Mouse (Mus musculus) stomach, embryonic 16.5 days (tissue): ENCODE data around the gene Ppm1l. TPM values are rescaled to one million over a fixed set of nuclear protein-coding genes. Genes with fewer than 3 reads are reported as not detected.

ENCODE experiments used
- ATAC-seq: fragments of 200-750 bp; cut with Nextera tagmentation; 2 replicates; pipeline ENCODE4 v1.8.0; 2017; ENCODE audit warnings: moderate number of reproducible peaks, moderate TSS enrichment; ENCODE audit not compliant: insufficient read depth, low FRiP score
- H3K27ac ChIP-seq: fragments of 300-500 bp; sonication (generic); 2 replicates; pipeline ENCODE4 v1.5.1; 2014; ENCODE audit warnings: low read length
- H3K27me3 ChIP-seq: fragments of 300-500 bp; sonication (generic); 2 replicates; pipeline ENCODE4 v1.6.1; 2014; ENCODE audit warnings: low read length, control low read depth, mixed read lengths; ENCODE audit not compliant: control insufficient read depth, insufficient read depth
- H3K36me3 ChIP-seq: fragments of 300-500 bp; sonication (generic); 2 replicates; pipeline ENCODE4 v1.6.1; 2014; ENCODE audit warnings: low read length; ENCODE audit not compliant: control insufficient read depth, insufficient read depth
- H3K4me1 ChIP-seq: fragments of 300-500 bp; sonication (generic); 2 replicates; pipeline ENCODE4 v1.6.1; 2014; ENCODE audit warnings: low read length, control low read depth, mixed read lengths; ENCODE audit not compliant: control insufficient read depth, insufficient read depth
- H3K4me2 ChIP-seq: fragments of 300-500 bp; sonication (generic); 2 replicates; pipeline ENCODE4 v1.6.1; 2014; ENCODE audit warnings: low read depth, low read length, mixed read lengths
- H3K4me3 ChIP-seq: fragments of 300-500 bp; sonication (generic); replicated peaks from 2 replicates; pipeline ENCODE4 v1.5.1; 2014; ENCODE audit warnings: mild to moderate bottlenecking, low read length
- H3K9ac ChIP-seq: fragments of 300-500 bp; sonication (generic); 2 replicates; pipeline ENCODE4 v1.6.1; 2014; ENCODE audit warnings: low read length
- H3K9me3 ChIP-seq: fragments of 300-500 bp; sonication (generic); replicated peaks from 2 replicates; pipeline ENCODE4 v1.6.1; 2016; ENCODE audit warnings: low read length, control low read depth; ENCODE audit not compliant: control insufficient read depth
- WGBS: fragments of 180-500 bp; shearing (Covaris S2); extraction: QIAGEN DNeasy Blood & Tissue Kit; methylation state at CpG from one replicate; pipeline ENCODE4 v1.1.7; 2014; 5-methylcytosine and 5-hydroxymethylcytosine counted together
- polyA plus RNA-seq: library from polyadenylated mRNA; unstranded; fragments of >200 nt; fragmentation: Nextera tagmentation; extraction: Ambion mirVana; gene quantifications from 2 replicates; pipeline ENCODE4 v1.2.1, GENCODE M21; 2015

Gene Ppm1l
- 7.3 and 7.4 TPM in 2 replicates for polyA plus RNA-seq

DNA sequence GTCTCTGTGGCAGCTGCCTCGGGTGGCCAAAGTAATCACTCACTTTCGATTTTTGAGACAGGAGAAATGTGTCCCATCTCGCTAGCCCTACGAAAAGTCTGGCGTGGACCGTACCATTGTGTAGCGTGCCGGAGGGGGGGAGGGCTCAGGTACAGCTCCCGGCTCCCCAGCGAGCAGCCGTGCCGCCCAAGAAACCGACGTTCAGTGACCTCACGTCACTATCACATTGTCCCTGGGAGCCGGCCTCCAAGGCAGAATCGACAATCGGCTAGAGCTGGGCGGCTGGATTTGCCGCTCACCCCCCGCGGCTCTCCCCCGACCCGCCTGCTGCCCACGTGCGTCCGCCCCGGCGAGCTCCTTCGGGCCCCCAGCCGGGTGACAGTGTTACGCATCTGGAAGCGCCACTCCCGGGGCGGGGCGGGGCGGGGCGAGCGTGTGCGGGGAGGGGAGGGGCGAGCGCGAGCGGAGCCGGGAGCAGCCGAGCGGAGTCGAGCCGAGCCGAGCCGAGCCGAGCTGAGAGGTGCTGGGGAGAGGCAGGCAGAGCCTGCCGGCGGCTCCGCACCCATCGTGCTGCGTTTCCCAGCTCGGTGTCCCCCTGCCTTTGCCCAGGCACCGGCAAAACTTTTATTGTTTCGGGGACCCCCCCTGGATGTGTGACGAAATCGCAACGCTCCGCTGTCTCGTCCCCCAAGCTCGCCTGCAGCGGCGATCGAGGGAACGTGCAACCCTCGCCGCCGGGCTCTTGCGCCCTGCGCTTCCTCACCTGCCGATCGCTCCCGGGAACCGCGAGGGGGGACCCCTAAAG lies at the start of gene Ppm1l:
Gene Ppm1l, plus strand, starts transcription at position 471 of the 805 bp plus-strand sequence.
- Histone ChIP-seq H3K4me3 (peak within 1 kb of the TSS; percentile 62), H3K4me1 (peaks cover 26% of the 10 kb centered on the region), H3K27ac (peak within 1 kb of the TSS; percentile 83), H3K27me3 (no peaks in the 10 kb centered on the region; the same call in 1 of the 2 replicates), H3K9ac (peak within 1 kb of the TSS; percentile 85), H3K9me3 (no peaks in the 10 kb centered on the region), H3K4me2 (peak within 1 kb of the TSS; percentile 73), H3K36me3 (no peaks in the 10 kb centered on the region)
- ATAC-seq: peak; percentile 97
- WGBS: under 1% methylated on average over 75 of the region's 80 CpGs

DNA sequence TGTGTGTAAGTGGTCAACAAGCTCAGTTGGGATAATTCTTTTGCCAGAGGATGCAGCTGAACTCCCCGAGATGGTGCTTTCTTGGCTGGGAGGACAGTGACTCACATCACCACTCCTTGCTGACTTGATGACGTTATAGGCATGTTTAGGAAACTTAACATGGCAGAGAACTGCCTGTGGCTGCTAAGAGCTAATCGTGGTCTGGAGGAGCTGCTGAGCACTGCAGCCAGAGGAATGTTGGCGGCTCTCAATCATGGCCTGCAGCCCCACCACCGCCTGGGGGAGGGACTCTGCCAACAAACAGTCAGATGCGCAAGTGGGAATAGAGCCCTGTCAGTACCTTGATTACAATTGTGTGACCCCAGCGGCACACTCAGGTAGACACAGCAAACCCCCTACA lies 44.8 kb upstream of the Ppm1l start:
- H3K4me1 ChIP-seq: no peaks in the 10 kb centered on the region
- 57% methylated on average over 7 of the region's 7 CpGs for WGBS
- no peak for ATAC-seq
- no peak overlapping the region for H3K27ac ChIP-seq
- no peaks in the 10 kb centered on the region for H3K9me3 ChIP-seq
- no peak overlapping the region for H3K9ac ChIP-seq
- H3K4me3 ChIP-seq: no peak overlapping the region
- H3K4me2 ChIP-seq: no peak overlapping the region
- H3K36me3 ChIP-seq: no peaks in the 10 kb centered on the region
- H3K27me3 ChIP-seq: no peaks in the 10 kb centered on the region

DNA sequence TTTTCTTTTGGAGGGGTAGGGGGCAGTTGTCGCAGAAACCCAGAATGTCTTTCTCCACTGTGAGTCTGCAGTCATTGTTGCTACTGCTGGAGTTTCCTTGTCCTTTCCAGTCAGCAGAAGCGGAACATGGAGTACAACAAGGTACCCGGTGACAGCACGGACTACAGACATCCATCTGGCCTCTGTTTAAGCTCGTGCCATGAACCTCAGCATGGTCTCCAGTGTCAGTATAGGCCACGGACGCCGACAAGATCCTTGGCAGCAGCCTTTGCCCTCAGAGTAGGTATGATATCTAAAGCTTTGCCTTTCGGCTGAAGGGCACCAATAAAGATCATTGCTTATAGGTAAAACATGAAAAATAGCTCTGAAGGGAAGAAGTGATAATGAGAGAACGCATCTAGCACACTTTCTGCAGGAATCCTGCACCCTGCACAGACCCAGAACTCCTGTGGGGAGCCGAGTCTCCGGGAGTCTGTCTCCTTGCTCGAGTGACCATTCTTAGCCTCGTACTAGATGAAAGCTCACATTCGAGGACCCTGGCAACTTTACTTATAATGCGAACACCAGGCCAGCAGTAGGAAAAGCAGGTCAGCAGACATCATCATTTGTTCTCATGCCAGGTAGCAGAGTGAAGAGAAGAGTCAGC lies 42.5 kb upstream of the Ppm1l start:
- Histone ChIP-seq H3K9ac (no peak overlapping the region), H3K4me3 (no peak overlapping the region), H3K4me1 (no peaks in the 10 kb centered on the region), H3K9me3 (no peaks in the 10 kb centered on the region), H3K27ac (no peak overlapping the region), H3K27me3 (no peaks in the 10 kb centered on the region), H3K36me3 (no peaks in the 10 kb centered on the region), H3K4me2 (no peak overlapping the region)
- WGBS: 85% methylated on average over 16 of the region's 16 CpGs
- ATAC-seq: no peak

DNA sequence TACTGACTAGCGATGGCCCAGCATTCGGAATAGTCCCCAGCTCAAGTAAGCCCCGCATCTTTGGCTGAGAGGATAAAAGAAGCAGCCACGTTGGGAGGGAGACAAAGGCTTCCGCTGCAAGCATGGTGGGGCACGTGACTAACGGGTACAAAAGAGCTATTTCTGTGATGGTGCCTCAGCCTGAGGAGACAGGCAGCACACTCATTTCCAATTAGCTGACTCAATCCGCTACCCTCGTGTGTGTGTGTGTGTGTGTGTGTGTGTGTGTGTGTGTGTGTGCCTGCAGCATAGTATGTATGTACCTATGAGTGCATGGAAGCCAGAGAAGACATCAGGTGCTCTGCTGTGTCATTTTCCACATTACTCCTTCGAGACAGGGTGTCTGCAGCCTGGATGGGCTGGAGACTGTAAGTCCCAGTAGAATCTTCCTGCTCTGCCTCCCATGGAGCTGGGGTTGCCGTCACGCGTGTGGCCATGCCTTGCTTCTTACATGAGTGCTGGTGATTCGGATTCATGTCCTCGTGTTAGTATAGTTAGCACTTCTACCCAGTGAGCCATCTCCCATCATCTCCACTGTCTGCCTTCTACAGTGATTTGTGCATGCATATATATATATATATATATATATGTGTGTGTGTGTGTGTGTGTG lies 41.9 kb upstream of the Ppm1l start:
- Histone ChIP-seq H3K9me3 (no peaks in the 10 kb centered on the region), H3K27me3 (no peaks in the 10 kb centered on the region), H3K4me3 (no peak overlapping the region), H3K27ac (no peak overlapping the region), H3K36me3 (no peaks in the 10 kb centered on the region), H3K4me2 (no peak overlapping the region), H3K9ac (no peak overlapping the region), H3K4me1 (no peaks in the 10 kb centered on the region)
- no peak for ATAC-seq
- 87% methylated on average over 15 of the region's 15 CpGs for WGBS

DNA sequence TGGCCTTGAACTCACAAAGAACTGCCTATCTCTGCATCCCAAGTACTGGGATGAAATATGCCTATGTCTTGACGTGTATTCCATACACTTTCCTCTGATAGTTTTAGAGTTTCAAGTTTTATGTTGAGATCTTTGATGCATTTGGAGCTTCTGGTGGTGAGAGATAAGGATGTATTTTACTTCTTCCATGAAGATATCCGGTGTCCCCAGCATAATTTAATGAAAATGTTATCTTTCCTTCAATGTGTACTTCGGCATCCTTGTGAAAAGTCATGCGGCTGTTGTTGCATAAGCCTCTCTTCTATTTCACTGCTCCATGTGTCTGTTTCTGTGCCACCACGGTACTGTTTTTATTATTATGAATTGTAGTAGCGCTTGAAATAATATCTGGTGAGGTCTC lies 38.0 kb upstream of the Ppm1l start:
- WGBS: 85% methylated on average over 6 of the region's 6 CpGs
- H3K4me3 ChIP-seq: no peak overlapping the region
- no peak overlapping the region for H3K27ac ChIP-seq
- no peak overlapping the region for H3K9ac ChIP-seq
- ATAC-seq: no peak
- H3K9me3 ChIP-seq: no peaks in the 10 kb centered on the region
- H3K4me2 ChIP-seq: no peak overlapping the region
- H3K4me1 ChIP-seq: no peaks in the 10 kb centered on the region
- no peaks in the 10 kb centered on the region for H3K27me3 ChIP-seq
- H3K36me3 ChIP-seq: no peaks in the 10 kb centered on the region

DNA sequence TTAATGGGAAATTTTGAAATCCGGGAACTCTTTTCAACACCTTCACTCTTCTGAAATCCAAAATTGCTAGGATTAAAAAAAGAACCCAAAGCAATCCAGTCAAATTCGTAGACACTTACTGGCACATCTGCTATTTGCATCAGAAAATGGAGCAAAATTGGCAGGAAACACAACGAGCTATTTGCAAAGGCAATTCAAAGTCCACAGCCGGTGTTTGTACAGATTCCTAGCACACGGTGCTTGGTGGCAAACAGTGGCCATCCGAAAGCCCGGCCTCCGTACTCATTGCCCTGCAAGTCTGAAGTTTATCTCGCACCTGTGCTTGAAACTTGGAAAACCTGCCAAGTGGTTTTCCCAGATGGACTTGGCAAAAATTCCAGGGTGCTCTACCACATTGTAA lies 34.3 kb upstream of the Ppm1l start:
- 36% methylated on average over 9 of the region's 9 CpGs for WGBS

DNA sequence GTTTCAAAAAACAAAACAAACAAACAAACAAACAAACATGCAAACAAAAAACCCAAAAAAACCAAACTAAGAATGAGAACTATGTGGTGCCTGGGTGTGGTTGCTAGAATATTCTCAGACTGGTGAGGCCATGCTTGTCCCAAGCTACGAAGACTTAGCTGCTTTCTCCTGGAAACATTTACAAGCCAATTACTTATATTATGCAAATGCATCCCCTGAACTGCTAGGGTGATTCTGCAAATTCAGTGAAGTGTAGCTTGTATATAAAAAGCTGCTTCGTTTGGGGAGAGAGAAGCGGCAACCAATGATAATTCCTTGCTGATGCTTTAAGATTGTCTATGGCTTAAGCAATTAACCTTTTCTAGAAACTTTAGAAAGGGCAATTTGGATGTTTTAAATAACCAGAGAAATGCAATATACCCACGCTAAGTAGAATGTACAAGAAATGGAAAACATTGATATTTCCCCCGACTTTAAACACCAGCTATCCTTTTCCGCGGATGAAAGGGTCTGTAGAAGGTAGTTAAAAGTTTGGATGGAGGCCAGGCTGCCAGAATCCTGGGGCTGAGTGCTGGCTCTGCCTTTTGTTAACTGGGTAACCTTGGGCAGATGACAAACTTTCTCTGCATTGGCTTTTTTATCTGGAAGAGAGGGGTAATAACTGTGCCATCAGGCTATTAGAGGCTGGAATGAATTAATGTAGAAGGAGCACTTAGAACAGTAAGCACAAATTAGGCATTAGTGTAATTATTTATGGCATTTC lies 33.4 kb upstream of the Ppm1l start:
- H3K9me3 ChIP-seq: no peaks in the 10 kb centered on the region
- H3K4me3 ChIP-seq: no peak overlapping the region
- 57% methylated on average over 7 of the region's 7 CpGs for WGBS
- H3K27ac ChIP-seq: no peak overlapping the region
- H3K9ac ChIP-seq: no peak overlapping the region
- H3K4me1 ChIP-seq: no peaks in the 10 kb centered on the region
- no peaks in the 10 kb centered on the region for H3K36me3 ChIP-seq
- H3K27me3 ChIP-seq: no peaks in the 10 kb centered on the region
- no peak for ATAC-seq
- H3K4me2 ChIP-seq: no peak overlapping the region

More for the DNA sequence above, 34.3 kb upstream of the Ppm1l start:
- Histone ChIP-seq H3K4me3 (no peak overlapping the region), H3K27me3 (no peaks in the 10 kb centered on the region), H3K4me1 (no peaks in the 10 kb centered on the region), H3K9me3 (no peaks in the 10 kb centered on the region), H3K4me2 (no peak overlapping the region), H3K27ac (no peak overlapping the region), H3K36me3 (no peaks in the 10 kb centered on the region), H3K9ac (no peak overlapping the region)
- ATAC-seq: no peak

DNA sequence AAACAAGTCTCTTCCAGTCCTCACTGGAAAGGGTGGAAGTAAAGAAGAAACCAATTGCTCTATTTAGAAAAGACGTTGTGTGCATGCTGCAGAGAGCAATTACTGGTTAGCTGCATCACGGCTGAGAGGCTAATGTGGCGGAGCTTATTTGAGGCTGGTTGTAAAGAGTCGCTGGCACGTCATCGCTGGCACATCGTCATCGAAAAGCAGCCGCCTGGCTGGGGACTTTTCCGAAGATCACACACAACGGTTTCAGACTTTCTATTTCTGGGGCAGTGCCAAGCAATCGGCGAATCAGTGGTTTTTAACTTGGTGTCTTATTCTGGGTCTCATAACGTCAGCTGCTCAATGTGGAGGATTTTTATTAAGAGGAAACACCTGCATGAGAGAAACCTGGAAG lies 26.8 kb upstream of the Ppm1l start:
- no peaks in the 10 kb centered on the region for H3K27me3 ChIP-seq

More for the DNA sequence above, 26.8 kb upstream of the Ppm1l start:
- Histone ChIP-seq H3K4me1 (no peaks in the 10 kb centered on the region), H3K36me3 (no peaks in the 10 kb centered on the region), H3K4me2 (no peak overlapping the region), H3K27ac (no peak overlapping the region), H3K9me3 (no peaks in the 10 kb centered on the region), H3K9ac (no peak overlapping the region), H3K4me3 (no peak overlapping the region)
- 77% methylated on average over 14 of the region's 14 CpGs for WGBS
- ATAC-seq: no peak
